Mouse (Mus musculus) embryonic facial prominence, embryonic 13.5 days (tissue): Measurements from ENCODE around the gene C1qtnf12. TPM values are rescaled to one million over a fixed set of nuclear protein-coding genes. Genes with fewer than 3 reads are reported as not detected.

ENCODE experiments used
- ATAC-seq: fragments of 200-750 bp; cut with Nextera tagmentation; 2 replicates; pipeline ENCODE4 v1.8.0; 2017; ENCODE audit warnings: low read depth; ENCODE audit not compliant: insufficient number of reproducible peaks, insufficient read depth, low FRiP score, low TSS enrichment
- H3K27ac ChIP-seq: fragments of 300-500 bp; sonication (generic); 2 replicates; pipeline ENCODE4 v1.5.1; 2015; ENCODE audit warnings: moderate library complexity, mild to moderate bottlenecking, inconsistent platforms
- H3K27me3 ChIP-seq: fragments of 300-500 bp; sonication (generic); 2 replicates; pipeline ENCODE4 v1.6.1; 2015; ENCODE audit warnings: mild to moderate bottlenecking, inconsistent platforms
- H3K36me3 ChIP-seq: fragments of 300-500 bp; sonication (generic); 2 replicates; pipeline ENCODE4 v1.6.1; 2015; ENCODE audit warnings: mild to moderate bottlenecking, inconsistent platforms
- H3K4me1 ChIP-seq: fragments of 300-500 bp; sonication (generic); 2 replicates; pipeline ENCODE4 v1.6.1; 2015; ENCODE audit warnings: inconsistent platforms
- H3K4me2 ChIP-seq: fragments of 300-500 bp; sonication (generic); 2 replicates; pipeline ENCODE4 v1.6.1; 2015; ENCODE audit warnings: moderate library complexity, mild to moderate bottlenecking, inconsistent platforms
- H3K4me3 ChIP-seq: fragments of 300-500 bp; sonication (generic); 2 replicates; pipeline ENCODE4 v1.5.1; 2015; ENCODE audit warnings: mild to moderate bottlenecking, inconsistent platforms
- H3K9ac ChIP-seq: fragments of 300-500 bp; sonication (generic); 2 replicates; pipeline ENCODE4 v1.6.1; 2015; ENCODE audit warnings: mild to moderate bottlenecking, inconsistent platforms
- H3K9me3 ChIP-seq: fragments of 300-500 bp; sonication (generic); 2 replicates; pipeline ENCODE4 v1.6.1; 2016; ENCODE audit warnings: inconsistent platforms
- WGBS: fragments of 180-500 bp; shearing (Covaris S2); methylation state at CpG from one replicate; pipeline ENCODE4 v1.1.7; 2015; ENCODE audit warnings: mixed read lengths; 5-methylcytosine and 5-hydroxymethylcytosine counted together
- polyA plus RNA-seq: library from polyadenylated mRNA; unstranded; fragments of >200 nt; fragmentation: Nextera tagmentation; extraction: Ambion mirVana; gene quantifications from 2 replicates; pipeline ENCODE4 v1.2.1, GENCODE M21; 2015

C1qtnf12 gene
- polyA plus RNA-seq, 1 experiment from 2014 or later: 43.6 TPM

DNA sequence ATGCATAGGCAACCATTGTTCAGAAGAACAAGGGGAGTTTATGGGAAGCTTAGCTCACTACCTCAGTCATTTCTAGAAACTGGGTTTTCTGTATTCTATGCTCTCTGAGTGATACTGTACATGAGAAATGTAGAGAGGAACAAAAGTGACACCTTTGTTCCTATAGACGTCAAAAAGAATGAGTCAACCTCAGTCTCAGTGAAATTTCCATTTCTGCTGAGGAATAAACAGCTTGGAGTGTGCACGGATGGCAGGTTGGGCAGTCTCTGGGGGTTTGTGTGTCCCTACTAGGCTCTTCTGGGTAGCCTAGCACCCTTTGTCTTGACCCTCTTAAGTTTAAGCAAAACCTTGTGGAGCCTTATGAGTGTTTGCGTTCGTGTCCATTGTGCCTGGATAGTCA lies 46.3 kb downstream of the C1qtnf12 start:
- H3K4me3 ChIP-seq: no peak overlapping the region
- no peaks in the 10 kb centered on the region for H3K9me3 ChIP-seq
- 93% methylated on average over 4 of the region's 4 CpGs for WGBS
- no peak overlapping the region for H3K4me2 ChIP-seq
- H3K27me3 ChIP-seq: no peaks in the 10 kb centered on the region
- no peak for ATAC-seq
- peaks cover 93% of the 10 kb centered on the region for H3K36me3 ChIP-seq
- no peak overlapping the region for H3K9ac ChIP-seq
- H3K4me1 ChIP-seq: no peaks in the 10 kb centered on the region
- no peak overlapping the region for H3K27ac ChIP-seq

- Histone ChIP-seq H3K4me1 (no peaks in the 10 kb centered on the region), H3K36me3 (peaks cover 54% of the 10 kb centered on the region), H3K4me2 (no peak within 1 kb of the TSS), H3K27ac (no peak within 1 kb of the TSS), H3K27me3 (no peaks in the 10 kb centered on the region), H3K9me3 (no peaks in the 10 kb centered on the region), H3K9ac (no peak within 1 kb of the TSS), H3K4me3 (no peak within 1 kb of the TSS)
- 81% methylated on average over 8 of the region's 8 CpGs for WGBS
- ATAC-seq: no peak
Observed at GRCm38 (mm10) chr4:156013637-156014036, 51.5 kb downstream of the C1qtnf12 start, which contains the start of gene Tnfrsf4. Tnfrsf4 (plus strand) TSS chr4:156013843.

DNA sequence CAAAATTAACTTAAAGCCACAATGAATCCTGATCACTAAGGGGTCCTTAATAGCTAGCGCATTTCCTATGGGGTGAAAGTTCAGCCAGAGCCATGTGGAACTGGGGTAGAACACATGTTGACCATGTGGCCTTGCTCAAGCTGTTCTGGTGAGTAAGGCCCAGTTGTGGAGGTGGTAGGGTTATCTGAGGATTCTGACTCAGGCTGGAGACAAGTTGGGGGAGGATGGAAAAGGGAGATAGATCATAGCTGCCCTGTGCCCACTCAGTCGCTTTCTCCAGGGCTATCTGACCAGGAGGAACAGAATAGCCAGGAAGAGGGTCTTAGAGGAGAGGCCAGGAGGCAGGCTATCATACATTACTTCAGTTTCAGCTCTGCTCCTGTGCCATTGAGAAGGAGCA lies 52.3 kb downstream of the C1qtnf12 start:
- 85% methylated on average over 2 of the region's 2 CpGs for WGBS
- H3K9me3 ChIP-seq: no peaks in the 10 kb centered on the region
- H3K36me3 ChIP-seq: peaks cover 47% of the 10 kb centered on the region
- H3K4me1 ChIP-seq: no peaks in the 10 kb centered on the region
- H3K4me2 ChIP-seq: no peak overlapping the region
- no peak overlapping the region for H3K9ac ChIP-seq
- H3K27ac ChIP-seq: no peak overlapping the region
- H3K27me3 ChIP-seq: no peaks in the 10 kb centered on the region
- ATAC-seq: no peak
- no peak overlapping the region for H3K4me3 ChIP-seq

Other genes starting within 250 kb of the C1qtnf12 start
- gene Tmem240, start 227.5 kb upstream of the C1qtnf12 start, polyA plus RNA-seq: 1.2 and 1.4 TPM in 2 replicates
- 93.8 and 94.9 TPM in 2 replicates for gene Atad3a, start 201.2 kb upstream of the C1qtnf12 start, polyA plus RNA-seq
- 8.6 and 9.6 TPM in 2 replicates for gene Vwa1, start 187.6 kb upstream of the C1qtnf12 start, polyA plus RNA-seq
- 0.67 and 0.74 TPM in 2 replicates for gene Tmem88b, start 176.4 kb upstream of the C1qtnf12 start, polyA plus RNA-seq
- gene Ankrd65, start 171.9 kb upstream of the C1qtnf12 start, polyA plus RNA-seq: 0.24 TPM in 1 of 2 replicates, not detected in the other
- 195 and 229 TPM in 2 replicates for gene Mrpl20, start 159.4 kb upstream of the C1qtnf12 start, polyA plus RNA-seq
- 217 and 248 TPM in 2 replicates for gene Ccnl2, start 149.8 kb upstream of the C1qtnf12 start, polyA plus RNA-seq
- 131 and 150 TPM in 2 replicates for gene Aurkaip1, start 131.0 kb upstream of the C1qtnf12 start, polyA plus RNA-seq
- 69.6 and 71.8 TPM in 2 replicates for gene Mxra8, start 122.6 kb upstream of the C1qtnf12 start, polyA plus RNA-seq
- gene Dvl1, start 114.9 kb upstream of the C1qtnf12 start, polyA plus RNA-seq: 4.0 and 5.4 TPM in 2 replicates
- 0.55 and 0.62 TPM in 2 replicates for gene Tas1r3, start 99.0 kb upstream of the C1qtnf12 start, polyA plus RNA-seq
- 15.6 and 16.4 TPM in 2 replicates for gene Cptp, start 92.9 kb upstream of the C1qtnf12 start, polyA plus RNA-seq
- 70.9 and 81.0 TPM in 2 replicates for gene Ints11, start 92.8 kb upstream of the C1qtnf12 start, polyA plus RNA-seq
- gene Pusl1, start 70.5 kb upstream of the C1qtnf12 start, polyA plus RNA-seq: 48.4 and 54.7 TPM in 2 replicates
- gene Acap3, start 70.5 kb upstream of the C1qtnf12 start, polyA plus RNA-seq: 21.1 and 21.6 TPM in 2 replicates
- gene Ube2j2, start 18.5 kb upstream of the C1qtnf12 start, polyA plus RNA-seq: 113 and 120 TPM in 2 replicates
- gene B3galt6, start 30.3 kb downstream of the C1qtnf12 start, polyA plus RNA-seq: 16.2 and 18.4 TPM in 2 replicates
- gene Sdf4, start 30.6 kb downstream of the C1qtnf12 start, polyA plus RNA-seq: 154 and 156 TPM in 2 replicates
- 1.3 TPM in 1 of 2 replicates, not detected in the other for gene Tnfrsf4, start 51.5 kb downstream of the C1qtnf12 start, polyA plus RNA-seq
- gene Tnfrsf18, start 63.8 kb downstream of the C1qtnf12 start, polyA plus RNA-seq: 3.0 and 4.1 TPM in 2 replicates
- 2.0 and 2.7 TPM in 2 replicates for gene Ttll10, start 97.1 kb downstream of the C1qtnf12 start, polyA plus RNA-seq
- gene 9430015G10Rik, start 147.7 kb downstream of the C1qtnf12 start, polyA plus RNA-seq: 40.3 and 43.8 TPM in 2 replicates
- 0.30 and 0.40 TPM in 2 replicates for gene Rnf223, start 168.2 kb downstream of the C1qtnf12 start, polyA plus RNA-seq
- 83.7 and 92.1 TPM in 2 replicates for gene Agrn, start 235.2 kb downstream of the C1qtnf12 start, polyA plus RNA-seq
- gene Isg15, start 238.5 kb downstream of the C1qtnf12 start, polyA plus RNA-seq: 1.6 and 2.1 TPM in 2 replicates
- gene AW011738, start 241.0 kb downstream of the C1qtnf12 start, polyA plus RNA-seq: 2.3 and 2.9 TPM in 2 replicates